Mouse (Mus musculus): Measurements from ENCODE around the gene Igf1.

- TF ChIP-seq CTCF (IDR thresholded peaks at IDR 0.05; ENCODE audit: borderline replicate concordance, insufficient read depth, low read length) (no peak), POLR2A (IDR thresholded peaks at IDR 0.05; ENCODE audit: low read depth, low read length) (no peak)
Measured at GRCm38 (mm10) chr10:87871863-87872647, 14.0 kb downstream of the Igf1 start.

Data from embryonic fibroblast, embryonic 13.5 days (primary cell).